Mouse (Mus musculus) testis, adult 2 months (tissue): Measurements from ENCODE around the gene Pvr. TPM values are rescaled to one million over a fixed set of nuclear protein-coding genes. Genes with fewer than 3 reads are reported as not detected.

Experiments used
- H3K27ac ChIP-seq: fragments of 200-500 bp; 2 replicates; pipeline ENCODE4 v1.5.1; 2012; ENCODE audit warnings: low read depth, low read length; ENCODE audit not compliant: control insufficient read depth, insufficient read depth
- H3K27me3 ChIP-seq: fragments of 200-500 bp; 2 replicates; pipeline ENCODE4 v1.6.1; 2012; ENCODE audit warnings: mild to moderate bottlenecking, low read length, moderate library complexity; ENCODE audit not compliant: control insufficient read depth, insufficient read depth
- H3K36me3 ChIP-seq: fragments of 200-500 bp; 2 replicates; pipeline ENCODE4 v1.6.1; 2012; ENCODE audit warnings: mild to moderate bottlenecking, low read length; ENCODE audit not compliant: control insufficient read depth, insufficient read depth
- H3K4me1 ChIP-seq: fragments of 200-500 bp; 2 replicates; pipeline ENCODE4 v1.6.1; 2012; ENCODE audit warnings: low read length; ENCODE audit not compliant: control insufficient read depth, insufficient read depth
- H3K4me3 ChIP-seq: fragments of 200-500 bp; 2 replicates; pipeline ENCODE4 v1.5.1; 2012; ENCODE audit warnings: low read depth, mild to moderate bottlenecking, low read length, moderate library complexity, mixed read lengths; ENCODE audit not compliant: control insufficient read depth
- CTCF ChIP-seq: fragments of 200-500 bp; IDR thresholded peaks from 2 replicates; pipeline ENCODE4 v1.5.1; 2012; ENCODE audit warnings: low read depth, mild to moderate bottlenecking, inconsistent platforms, low read length, moderate library complexity; ENCODE audit not compliant: control insufficient read depth, insufficient read depth, insufficient replicate concordance
- POLR2A ChIP-seq: fragments of 200-500 bp; IDR thresholded peaks from 2 replicates; pipeline ENCODE4 v1.6.1; 2012; ENCODE audit warnings: low read depth, mild to moderate bottlenecking, inconsistent platforms, low read length, moderate library complexity; ENCODE audit not compliant: control insufficient read depth
- polyA plus RNA-seq: library from polyadenylated mRNA; depleted of rRNA; stranded (reverse); fragments of >200 nt; gene quantifications from 2 replicates; pipeline ENCODE4 v1.2.3, GENCODE M21; 2012

Gene Pvr
- polyA plus RNA-seq, 1 experiment: 6.1 TPM

DNA sequence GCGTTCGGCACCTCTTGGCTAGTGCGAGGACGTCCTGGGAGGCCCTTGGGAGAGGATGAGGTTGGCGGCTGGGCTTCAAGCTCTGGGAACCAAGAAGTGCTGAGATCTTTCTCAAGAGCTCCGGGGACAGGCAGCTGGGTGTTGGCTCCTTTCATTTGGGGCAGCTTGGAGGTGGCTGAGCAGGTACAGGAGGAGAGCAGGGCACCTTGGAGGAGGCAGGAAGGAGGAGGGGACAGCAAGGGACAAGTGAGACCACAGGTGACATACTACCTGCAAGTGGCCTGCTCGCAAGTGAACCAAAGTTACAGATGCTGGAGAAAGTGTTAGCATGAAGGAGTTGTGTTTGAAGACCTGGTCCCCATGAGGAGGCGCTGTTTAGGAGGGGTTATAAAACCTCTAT, 23.7 kb upstream of the Pvr start:
- H3K27me3 ChIP-seq: no peaks in the 10 kb centered on the region
- TF ChIP-seq POLR2A: no peak
- no peak for TF ChIP-seq CTCF
- H3K27ac ChIP-seq: no peak overlapping the region
- no peak overlapping the region for H3K4me3 ChIP-seq
- peaks cover under 1% of the 10 kb centered on the region for H3K4me1 ChIP-seq
- no peaks in the 10 kb centered on the region for H3K36me3 ChIP-seq

DNA sequence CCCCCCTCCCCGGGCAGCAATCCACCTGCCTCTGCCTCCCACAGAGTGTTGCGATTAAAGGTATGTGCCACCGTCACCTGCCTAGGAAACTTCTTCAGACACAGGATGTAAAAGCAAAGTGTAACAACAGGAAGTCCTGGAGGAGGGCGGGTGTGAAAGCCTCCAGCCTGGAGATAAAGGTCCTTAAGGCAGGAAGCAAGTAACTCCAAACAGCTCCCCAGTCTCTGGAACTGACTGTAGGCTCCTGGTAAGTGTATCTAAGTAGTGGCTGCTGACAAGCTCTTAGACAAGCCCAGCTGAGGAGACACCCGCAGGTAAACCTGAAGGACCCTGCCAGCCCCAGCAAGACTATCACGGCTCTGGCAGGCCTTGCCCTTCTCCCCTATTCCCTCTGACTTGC, 19.3 kb upstream of the Pvr start:
- no peaks in the 10 kb centered on the region for H3K36me3 ChIP-seq
- H3K4me3 ChIP-seq: no peak overlapping the region
- H3K27me3 ChIP-seq: no peaks in the 10 kb centered on the region
- TF ChIP-seq POLR2A (no peak), CTCF (no peak)
- H3K27ac ChIP-seq: no peak overlapping the region
- peaks cover 16% of the 10 kb centered on the region for H3K4me1 ChIP-seq

DNA sequence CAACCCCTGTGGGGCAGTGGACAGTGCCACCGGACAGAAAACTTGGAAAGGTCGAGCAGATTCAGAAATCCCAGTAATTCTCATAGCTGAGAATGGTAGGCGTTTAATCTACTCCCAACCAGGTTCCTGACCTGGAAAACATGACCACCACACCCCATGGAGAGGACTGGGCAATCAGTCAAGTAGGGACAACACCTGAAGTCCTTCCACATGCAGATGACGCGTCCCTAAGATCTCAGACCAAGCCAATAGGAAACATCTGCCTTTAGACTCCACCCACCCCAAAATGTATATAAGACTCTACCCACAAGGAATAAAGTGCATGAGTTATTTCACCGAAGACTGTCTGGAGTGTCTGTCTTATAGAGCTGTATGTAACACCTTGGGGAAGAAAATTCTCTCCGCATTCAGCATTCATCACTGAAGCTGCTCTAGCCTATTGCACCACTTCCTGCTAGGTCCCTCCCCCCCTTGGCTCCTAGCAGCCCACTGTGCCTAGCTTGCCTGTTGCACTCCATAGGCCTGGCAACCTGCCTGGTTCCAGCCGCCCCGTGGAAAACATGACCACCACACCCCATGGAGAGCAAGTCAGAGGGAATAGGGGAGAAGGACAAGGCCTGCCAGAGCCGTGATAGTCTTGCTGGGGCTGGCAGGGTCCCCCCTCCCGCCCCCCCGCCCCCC, 18.7 kb upstream of the Pvr start:
- no peaks in the 10 kb centered on the region for H3K36me3 ChIP-seq
- H3K4me3 ChIP-seq: no peak overlapping the region
- peaks cover 18% of the 10 kb centered on the region for H3K4me1 ChIP-seq
- H3K27ac ChIP-seq: no peak overlapping the region
- H3K27me3 ChIP-seq: no peaks in the 10 kb centered on the region
- no peak for TF ChIP-seq CTCF
- no peak for TF ChIP-seq POLR2A

DNA sequence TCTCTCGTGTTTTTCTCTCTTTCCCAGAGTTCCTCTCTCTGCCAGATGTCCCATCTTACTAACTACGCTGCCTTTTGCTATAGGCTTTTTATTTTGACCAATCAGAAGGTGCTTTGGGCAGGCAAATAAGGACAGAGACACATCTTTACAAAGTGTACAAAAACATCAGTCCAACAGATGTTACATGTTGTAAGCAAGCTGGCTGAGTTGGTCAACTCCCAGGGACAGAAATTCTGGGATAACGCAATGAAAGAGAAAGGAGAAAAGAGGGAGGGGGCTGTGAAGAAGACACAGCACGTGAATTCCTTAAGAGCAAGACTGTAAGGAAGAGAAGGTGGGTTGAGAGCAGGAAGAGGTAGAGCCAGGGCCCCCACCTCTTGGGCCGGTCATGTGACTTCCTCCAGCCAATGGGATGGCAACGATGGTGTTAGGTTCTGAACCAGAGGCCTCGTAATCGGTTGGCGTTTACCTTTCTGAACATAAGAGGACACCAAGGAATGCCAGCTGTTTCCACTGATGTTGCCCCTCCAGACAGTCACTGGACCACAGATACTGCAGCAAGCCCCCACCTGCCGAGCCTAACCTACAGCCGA, 16.4 kb upstream of the Pvr start:
- H3K27me3 ChIP-seq: no peaks in the 10 kb centered on the region
- no peak overlapping the region for H3K27ac ChIP-seq
- H3K4me1 ChIP-seq: peaks cover 26% of the 10 kb centered on the region
- peak overlapping the region; percentile 33 for H3K4me3 ChIP-seq
- H3K36me3 ChIP-seq: no peaks in the 10 kb centered on the region
- TF ChIP-seq CTCF (no peak), POLR2A (no peak)

DNA sequence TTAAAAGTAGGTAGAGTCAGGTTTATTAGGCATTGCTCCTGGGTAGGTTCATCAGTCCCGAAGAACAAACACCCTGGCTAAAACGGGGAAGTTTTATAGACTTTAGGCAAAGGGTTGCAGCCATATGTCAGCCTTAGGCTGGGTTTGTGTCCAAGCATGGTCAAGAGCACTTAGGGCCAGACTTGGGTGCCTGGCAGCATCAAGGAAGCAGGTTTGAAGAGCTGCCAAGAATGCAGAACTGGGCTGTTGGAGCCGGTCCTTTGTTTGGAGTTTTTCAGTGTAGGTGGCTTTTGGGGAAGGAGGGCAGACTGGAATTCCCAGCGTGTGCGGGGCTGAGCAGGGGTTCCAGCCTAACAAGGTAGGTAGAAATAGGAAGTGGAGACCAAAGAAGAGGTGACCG, 15.0 kb upstream of the Pvr start:
- Histone ChIP-seq H3K4me1 (peaks cover 29% of the 10 kb centered on the region), H3K27ac (no peak overlapping the region), H3K4me3 (no peak overlapping the region), H3K27me3 (no peaks in the 10 kb centered on the region), H3K36me3 (no peaks in the 10 kb centered on the region)
- no peak for TF ChIP-seq POLR2A
- no peak for TF ChIP-seq CTCF

DNA sequence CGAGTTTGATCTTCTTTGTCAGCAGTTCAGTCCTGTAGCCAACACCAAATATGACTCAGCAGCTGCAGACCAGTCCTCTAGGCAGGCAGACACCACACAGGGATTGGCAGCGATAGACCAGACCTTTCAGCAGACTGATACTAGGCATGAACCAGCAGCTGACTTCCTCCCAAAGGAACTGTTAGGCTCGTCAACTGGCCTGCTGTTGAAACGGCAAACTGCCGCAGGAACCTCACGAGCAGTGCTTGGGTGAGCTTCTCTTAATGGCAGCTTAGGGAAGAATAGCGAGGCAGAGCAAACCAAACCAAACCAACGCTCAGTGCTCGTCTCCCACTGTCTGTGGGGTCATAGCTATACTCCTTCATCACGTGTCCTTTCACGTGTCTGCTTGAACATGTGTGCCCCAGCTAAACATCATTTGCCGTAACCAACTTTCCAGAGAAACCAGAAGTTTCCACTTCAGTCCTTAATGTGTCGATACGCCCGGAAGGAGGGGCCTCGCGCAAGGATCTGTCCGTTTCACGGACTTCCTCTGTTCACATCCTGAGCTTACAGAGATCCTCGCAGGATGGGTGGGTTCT, 14.3 kb upstream of the Pvr start:
- TF ChIP-seq POLR2A: no peak
- TF ChIP-seq CTCF: no peak
- H3K36me3 ChIP-seq: no peaks in the 10 kb centered on the region
- peak overlapping the region; percentile 47 for H3K4me3 ChIP-seq
- no peaks in the 10 kb centered on the region for H3K27me3 ChIP-seq
- peaks cover 29% of the 10 kb centered on the region for H3K4me1 ChIP-seq
- H3K27ac ChIP-seq: no peak overlapping the region

DNA sequence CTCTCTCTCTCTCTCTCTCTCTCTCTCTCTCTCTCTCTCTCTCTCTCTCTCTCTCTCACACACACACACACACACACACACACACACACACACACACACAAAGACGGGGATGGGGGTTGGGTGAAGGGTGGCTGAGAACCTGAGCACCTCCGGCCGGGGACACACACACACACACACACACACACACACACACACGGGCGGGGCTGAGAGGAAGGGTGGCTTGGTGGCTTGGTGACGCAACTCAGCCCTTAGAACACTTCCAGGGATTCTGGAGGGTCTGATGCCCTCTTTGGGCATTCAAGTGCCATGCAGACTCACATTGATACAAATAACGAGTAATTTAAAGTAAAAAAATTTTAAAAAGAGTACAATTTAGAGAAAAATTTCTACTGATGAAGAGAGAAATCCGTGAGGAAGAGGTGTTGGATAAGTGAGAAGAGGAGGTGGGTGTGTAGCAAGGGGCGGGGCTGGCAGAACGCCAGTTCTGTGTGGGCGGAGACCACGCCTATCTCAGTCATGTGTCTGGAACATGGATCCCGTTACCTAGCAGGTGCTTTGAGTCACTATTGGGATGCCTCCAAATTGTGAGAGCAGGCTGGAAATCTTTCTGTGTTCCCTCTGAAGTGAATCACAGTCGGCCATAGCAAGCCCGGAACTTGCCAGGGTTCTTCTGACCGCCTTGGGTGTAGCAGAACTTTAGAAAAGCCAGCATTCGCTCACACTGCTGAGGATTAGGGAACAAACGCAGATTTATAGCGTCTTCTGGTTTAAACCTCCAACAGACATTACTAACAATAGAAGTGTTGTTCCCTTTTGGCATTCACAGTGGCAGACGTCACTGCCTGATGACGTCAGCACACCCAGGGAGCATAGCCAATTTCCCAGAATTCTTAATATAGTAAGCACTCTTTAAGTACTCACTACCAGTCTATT, 12.2 kb upstream of the Pvr start:
- Histone ChIP-seq H3K27ac (no peak overlapping the region), H3K36me3 (no peaks in the 10 kb centered on the region), H3K4me3 (peak overlapping the region; percentile 23; the same call in 1 of the 2 replicates), H3K4me1 (peaks cover 29% of the 10 kb centered on the region), H3K27me3 (no peaks in the 10 kb centered on the region)
- TF ChIP-seq CTCF (no peak), POLR2A (no peak)
